Mouse (Mus musculus) liver, postnatal 0 days (tissue): ENCODE data around the gene Nudt3.

Source experiments
- CTCF ChIP-seq: sonication (generic); IDR thresholded peaks from 2 replicates; pipeline ENCODE4 v1.5.1; 2016; ENCODE audit warnings: antibody characterized with exemption, low read depth
- EP300 ChIP-seq: IDR thresholded peaks from 2 replicates; pipeline ENCODE4 v1.6.1; 2016; ENCODE audit warnings: antibody characterized with exemption, low read depth, mild to moderate bottlenecking

DNA sequence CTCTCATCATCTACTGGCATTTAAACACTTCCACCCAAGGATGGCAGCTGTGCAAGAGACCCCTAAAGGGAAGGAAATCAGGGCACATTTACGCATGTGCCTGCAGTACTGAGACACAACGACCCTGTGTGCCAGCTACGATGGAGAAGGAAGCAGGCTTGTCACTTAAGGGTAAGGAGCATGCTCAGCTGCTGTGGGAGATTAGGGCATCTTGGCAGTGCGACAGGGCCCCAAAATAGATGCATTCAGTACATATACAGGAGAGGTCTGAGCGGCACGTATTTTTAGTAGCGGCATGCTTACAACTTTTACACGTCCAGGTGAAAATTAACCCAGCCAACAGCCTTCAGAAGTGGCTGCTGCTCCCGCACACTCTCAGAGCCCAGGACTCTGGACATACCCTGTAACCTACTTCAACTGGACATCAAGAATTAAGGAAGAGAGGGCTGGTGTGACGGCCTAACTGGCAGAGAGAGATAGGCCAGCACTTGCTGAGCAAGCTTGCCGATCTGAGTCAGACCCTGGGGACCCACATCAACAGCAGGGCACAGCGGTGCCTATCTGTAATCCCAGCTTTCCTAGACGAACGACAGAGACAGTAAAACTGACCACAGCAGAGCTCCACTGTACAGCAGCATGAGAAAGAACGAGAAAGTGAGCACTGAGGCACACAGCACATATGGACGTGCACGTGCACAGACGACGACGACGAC, 19.6 kb downstream of the Nudt3 start:
- TF ChIP-seq EP300 (peak; percentile 75), CTCF (no peak)
